Mouse (Mus musculus) stomach, embryonic 15.5 days (tissue): ENCODE measurements around the gene Furin. TPM values are rescaled to one million over a fixed set of nuclear protein-coding genes. Genes with fewer than 3 reads are reported as not detected.

Experiments
- ATAC-seq: fragments of 200-750 bp; cut with Nextera tagmentation; 2 replicates; pipeline ENCODE4 v1.8.0; 2017; ENCODE audit warnings: low read depth, moderate number of reproducible peaks, moderate TSS enrichment; ENCODE audit not compliant: insufficient read depth, low FRiP score
- H3K27ac ChIP-seq: fragments of 300-500 bp; sonication (generic); 2 replicates; pipeline ENCODE4 v1.5.1; 2015; ENCODE audit warnings: mild to moderate bottlenecking, inconsistent platforms
- H3K27me3 ChIP-seq: fragments of 300-500 bp; sonication (generic); replicated peaks from 2 replicates; pipeline ENCODE4 v1.6.1; 2015; ENCODE audit warnings: inconsistent platforms
- H3K36me3 ChIP-seq: fragments of 300-500 bp; sonication (generic); 2 replicates; pipeline ENCODE4 v1.6.1; 2015; ENCODE audit warnings: inconsistent platforms
- H3K4me1 ChIP-seq: fragments of 300-500 bp; sonication (generic); 2 replicates; pipeline ENCODE4 v1.6.1; 2015; ENCODE audit warnings: inconsistent platforms
- H3K4me2 ChIP-seq: fragments of 300-500 bp; sonication (generic); 2 replicates; pipeline ENCODE4 v1.6.1; 2015; ENCODE audit warnings: mild to moderate bottlenecking, inconsistent platforms
- H3K4me3 ChIP-seq: fragments of 300-500 bp; sonication (generic); replicated peaks from 2 replicates; pipeline ENCODE4 v1.5.1; 2015; ENCODE audit warnings: inconsistent platforms
- H3K9ac ChIP-seq: fragments of 300-500 bp; sonication (generic); 2 replicates; pipeline ENCODE4 v1.6.1; 2015; ENCODE audit warnings: inconsistent platforms
- H3K9me3 ChIP-seq: fragments of 300-500 bp; sonication (generic); 2 replicates; pipeline ENCODE4 v1.6.1; 2016; ENCODE audit warnings: inconsistent platforms
- WGBS: fragments of 180-500 bp; shearing (Covaris S2); methylation state at CpG from one replicate; pipeline ENCODE4 v1.1.7; 2015; 5-methylcytosine and 5-hydroxymethylcytosine counted together
- polyA plus RNA-seq: library from polyadenylated mRNA; unstranded; fragments of >200 nt; fragmentation: Nextera tagmentation; extraction: Ambion mirVana; gene quantifications from 2 replicates; pipeline ENCODE4 v1.2.1, GENCODE M21; 2015

Gene Furin
- polyA plus RNA-seq, 1 experiment from 2014 or later = 11.6 TPM

GRCm38 (mm10) chr7:80368635-80369421 is 36.4 kb downstream of the Furin start:
- Histone ChIP-seq H3K36me3 (peaks cover 23% of the 10 kb centered on the region), H3K4me1 (peaks cover 11% of the 10 kb centered on the region), H3K9me3 (no peaks in the 10 kb centered on the region), H3K27me3 (no peaks in the 10 kb centered on the region), H3K9ac (no peak overlapping the region), H3K4me3 (no peak overlapping the region), H3K4me2 (peak overlapping the region; percentile 80; the same call in 1 of the 2 replicates), H3K27ac (no peak overlapping the region)
- ATAC-seq = no peak
- WGBS = 65% methylated on average over 20 of the region's 20 CpGs

GRCm38 (mm10) chr7:80368009-80368408 is 37.2 kb downstream of the Furin start:
- 86% methylated on average over 9 of the region's 9 CpGs for WGBS
- ATAC-seq = no peak
- peaks cover 30% of the 10 kb centered on the region for H3K36me3 ChIP-seq

GRCm38 (mm10) chr7:80367232-80367631 is 38.0 kb downstream of the Furin start:
- H3K27ac ChIP-seq = no peak overlapping the region
- no peak overlapping the region for H3K9ac ChIP-seq
- H3K27me3 ChIP-seq = no peaks in the 10 kb centered on the region
- H3K4me1 ChIP-seq = peaks cover 11% of the 10 kb centered on the region
- no peak for ATAC-seq
- no peak overlapping the region for H3K4me3 ChIP-seq
- H3K36me3 ChIP-seq = peaks cover 38% of the 10 kb centered on the region
- 91% methylated on average over 7 of the region's 7 CpGs for WGBS
- H3K4me2 ChIP-seq = no peak overlapping the region
- no peaks in the 10 kb centered on the region for H3K9me3 ChIP-seq

More at GRCm38 (mm10) chr7:80368009-80368408, 37.2 kb downstream of the Furin start:
- H3K4me3 ChIP-seq = no peak overlapping the region
- no peak overlapping the region for H3K27ac ChIP-seq
- H3K4me2 ChIP-seq = no peak overlapping the region
- H3K9me3 ChIP-seq = no peaks in the 10 kb centered on the region
- peaks cover 11% of the 10 kb centered on the region for H3K4me1 ChIP-seq
- H3K9ac ChIP-seq = no peak overlapping the region
- no peaks in the 10 kb centered on the region for H3K27me3 ChIP-seq

- no peak overlapping the region for H3K4me2 ChIP-seq
Measured at GRCm38 (mm10) chr7:80365759-80366158, 39.5 kb downstream of the Furin start.

GRCm38 (mm10) chr7:80360435-80360834 is 44.8 kb downstream of the Furin start:
- Histone ChIP-seq H3K27me3 (no peaks in the 10 kb centered on the region), H3K9me3 (no peaks in the 10 kb centered on the region), H3K4me1 (no peaks in the 10 kb centered on the region), H3K36me3 (peaks cover 57% of the 10 kb centered on the region), H3K4me2 (no peak overlapping the region), H3K27ac (no peak overlapping the region), H3K9ac (no peak overlapping the region), H3K4me3 (no peak overlapping the region)
- 58% methylated on average over 3 of the region's 3 CpGs for WGBS
- ATAC-seq = no peak

More at GRCm38 (mm10) chr7:80365759-80366158, 39.5 kb downstream of the Furin start:
- Histone ChIP-seq H3K27me3 (no peaks in the 10 kb centered on the region), H3K4me3 (no peak overlapping the region), H3K9me3 (no peaks in the 10 kb centered on the region), H3K27ac (no peak overlapping the region), H3K36me3 (peaks cover 48% of the 10 kb centered on the region), H3K9ac (no peak overlapping the region), H3K4me1 (peaks cover 11% of the 10 kb centered on the region)
- ATAC-seq = no peak
- 66% methylated on average over 2 of the region's 2 CpGs for WGBS

GRCm38 (mm10) chr7:80358039-80358438 is 47.2 kb downstream of the Furin start:
- 80% methylated on average over 4 of the region's 4 CpGs for WGBS
- H3K27ac ChIP-seq = no peak overlapping the region
- no peaks in the 10 kb centered on the region for H3K4me1 ChIP-seq
- ATAC-seq = no peak
- no peaks in the 10 kb centered on the region for H3K27me3 ChIP-seq
- H3K9me3 ChIP-seq = no peaks in the 10 kb centered on the region
- no peak overlapping the region for H3K4me2 ChIP-seq
- H3K9ac ChIP-seq = no peak overlapping the region
- no peak overlapping the region for H3K4me3 ChIP-seq
- peaks cover 55% of the 10 kb centered on the region for H3K36me3 ChIP-seq

- H3K4me1 ChIP-seq = no peaks in the 10 kb centered on the region
- 72% methylated on average over 8 of the region's 8 CpGs for WGBS
- no peaks in the 10 kb centered on the region for H3K27me3 ChIP-seq
- peaks cover 50% of the 10 kb centered on the region for H3K36me3 ChIP-seq
- no peak overlapping the region for H3K27ac ChIP-seq
- H3K9ac ChIP-seq = no peak overlapping the region
- no peak for ATAC-seq
- no peak overlapping the region for H3K4me3 ChIP-seq
- no peak overlapping the region for H3K4me2 ChIP-seq
- H3K9me3 ChIP-seq = no peaks in the 10 kb centered on the region
Measured at GRCm38 (mm10) chr7:80357156-80357555, 48.1 kb downstream of the Furin start.

- 83% methylated on average over 13 of the region's 13 CpGs for WGBS
- no peak overlapping the region for H3K9ac ChIP-seq
- no peak overlapping the region for H3K4me3 ChIP-seq
- no peaks in the 10 kb centered on the region for H3K9me3 ChIP-seq
- H3K4me2 ChIP-seq = no peak overlapping the region
- no peak for ATAC-seq
- no peaks in the 10 kb centered on the region for H3K27me3 ChIP-seq
- peaks cover 46% of the 10 kb centered on the region for H3K36me3 ChIP-seq
- H3K4me1 ChIP-seq = no peaks in the 10 kb centered on the region
- H3K27ac ChIP-seq = no peak overlapping the region
Measured at GRCm38 (mm10) chr7:80356351-80356750, 48.9 kb downstream of the Furin start.

GRCm38 (mm10) chr7:80352920-80353319 is 52.3 kb downstream of the Furin start:
- no peak overlapping the region for H3K4me3 ChIP-seq
- no peaks in the 10 kb centered on the region for H3K27me3 ChIP-seq
- H3K4me1 ChIP-seq = 0 out of 2 replicates have a peak, but pooled peaks cover 3% of the 10 kb centered on the region
- WGBS = 91% methylated on average over 8 of the region's 8 CpGs
- no peak overlapping the region for H3K27ac ChIP-seq
- H3K9me3 ChIP-seq = no peaks in the 10 kb centered on the region
- no peak for ATAC-seq
- peaks cover 39% of the 10 kb centered on the region for H3K36me3 ChIP-seq
- H3K9ac ChIP-seq = no peak overlapping the region
- H3K4me2 ChIP-seq = no peak overlapping the region

GRCm38 (mm10) chr7:80350808-80351207 is 54.4 kb downstream of the Furin start:
- no peaks in the 10 kb centered on the region for H3K27me3 ChIP-seq
- no peak overlapping the region for H3K9ac ChIP-seq
- H3K4me1 ChIP-seq = 0 out of 2 replicates have a peak, but pooled peaks cover 7% of the 10 kb centered on the region
- H3K4me2 ChIP-seq = no peak overlapping the region
- no peak for ATAC-seq
- peaks cover 29% of the 10 kb centered on the region for H3K36me3 ChIP-seq
- no peak overlapping the region for H3K27ac ChIP-seq
- WGBS = 67% methylated on average over 2 of the region's 2 CpGs
- H3K4me3 ChIP-seq = no peak overlapping the region
- H3K9me3 ChIP-seq = no peaks in the 10 kb centered on the region

GRCm38 (mm10) chr7:80347670-80348586 is 57.3 kb downstream of the Furin start:
- no peaks in the 10 kb centered on the region for H3K9me3 ChIP-seq
- ATAC-seq = 0 out of 2 replicates have a peak, but pooled peaks have one; percentile 16
- peaks cover 16% of the 10 kb centered on the region for H3K36me3 ChIP-seq
- no peak overlapping the region for H3K4me3 ChIP-seq
- H3K27ac ChIP-seq = peak overlapping the region; percentile 77
- no peak overlapping the region for H3K4me2 ChIP-seq
- H3K4me1 ChIP-seq = peaks cover 12% of the 10 kb centered on the region
- 56% methylated on average over 13 of the region's 13 CpGs for WGBS
- H3K27me3 ChIP-seq = no peaks in the 10 kb centered on the region
- no peak overlapping the region for H3K9ac ChIP-seq

- H3K27ac ChIP-seq = peak overlapping the region; percentile 77; the same call in 1 of the 2 replicates
Measured at GRCm38 (mm10) chr7:80346830-80347229, 58.4 kb downstream of the Furin start.

More at GRCm38 (mm10) chr7:80346830-80347229, 58.4 kb downstream of the Furin start:
- H3K27me3 ChIP-seq = no peaks in the 10 kb centered on the region
- no peak overlapping the region for H3K4me2 ChIP-seq
- peaks cover 15% of the 10 kb centered on the region for H3K4me1 ChIP-seq
- no peak overlapping the region for H3K9ac ChIP-seq
- peaks cover 13% of the 10 kb centered on the region for H3K36me3 ChIP-seq
- no peak for ATAC-seq
- 79% methylated on average over 5 of the region's 5 CpGs for WGBS
- H3K9me3 ChIP-seq = no peaks in the 10 kb centered on the region
- no peak overlapping the region for H3K4me3 ChIP-seq
